Mouse (Mus musculus): ENCODE results near the gene Mlana.

GRCm38 (mm10) chr19:29739608-29740007 is 42.0 kb downstream of the Mlana start:
- TF ChIP-seq POLR2A (IDR thresholded peaks at IDR 0.05; ENCODE audit: borderline replicate concordance, extremely low read depth, low read depth, low read length) (no peak), CTCF (IDR thresholded peaks at IDR 0.05; ENCODE audit: insufficient read depth, low read length) (no peak)
